Comparison of ENCODE assay signal across 16 mouse cellular contexts in the genomic region with DNA sequence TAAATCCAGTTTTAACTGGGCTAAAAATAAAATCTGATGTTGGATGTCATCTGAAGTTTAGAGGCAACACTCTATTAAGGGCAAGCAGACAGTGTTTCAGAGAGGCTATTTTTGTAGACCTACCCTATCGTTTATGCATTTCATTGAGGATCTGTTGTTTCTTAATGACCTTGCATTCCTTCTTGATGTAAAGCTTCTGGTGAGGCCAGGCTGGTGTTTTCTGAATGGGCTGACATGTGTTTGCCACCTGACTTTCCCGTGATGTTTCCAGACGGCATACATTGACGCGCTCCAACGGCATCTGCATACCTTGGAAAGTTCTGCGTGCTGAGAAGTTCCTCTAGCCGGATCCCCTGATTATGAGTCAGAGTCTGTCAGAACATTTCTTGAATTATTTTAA.
A peak's percentile ranks its signal among the peaks of the same experiment; 100 is the strongest.
DNase-seq lines count a peak whose midpoint lies in the region; ATAC-seq lines count a peak whose summit lies in the region.
"Had no signal": no experiment of that assay in that cellular context is flagged by ENCODE, and none has a peak within 500 bp of the region (broad histone marks: within the 10 kb centered on the region; RNA-seq: fewer than 3 reads in every experiment).

No protein-coding gene starts in this region.

- no peak overlapping the region for H3K4me2 ChIP-seq in hindbrain, embryonic 11.5 days (replicated peaks; ENCODE audit: low read depth, low read length)
- H3K4me2 ChIP-seq in hindbrain, embryonic 12.5 days (replicated peaks): no peak overlapping the region
- no peak overlapping the region for H3K4me2 ChIP-seq in embryonic facial prominence, embryonic 11.5 days (ENCODE audit: low read depth, low read length)
- H3K4me2 ChIP-seq in limb, embryonic 11.5 days (ENCODE audit: low read depth, severe bottlenecking): no peak overlapping the region
- H3K4me2 ChIP-seq: kidney, embryonic 15.5 days; liver, embryonic 15.5 days; midbrain, embryonic 15.5 days; neural tube, embryonic 13.5 days had no signal

- no peak overlapping the region for H3K9ac ChIP-seq in hindbrain, embryonic 11.5 days (ENCODE audit: low read depth, low read length)
- H3K9ac ChIP-seq in hindbrain, embryonic 12.5 days: no peak overlapping the region
- H3K9ac ChIP-seq in embryonic facial prominence, embryonic 11.5 days (replicated peaks; ENCODE audit: low read length): no peak overlapping the region
- no peak overlapping the region for H3K9ac ChIP-seq in limb, embryonic 11.5 days (ENCODE audit: low read length)
- H3K9ac ChIP-seq: kidney, embryonic 15.5 days; liver, embryonic 15.5 days; midbrain, embryonic 15.5 days; neural tube, embryonic 13.5 days had no signal

- H3K9me3 ChIP-seq in hindbrain, embryonic 11.5 days (ENCODE audit: control insufficient read depth, low read length): no peaks in the 10 kb centered on the region
- H3K9me3 ChIP-seq in hindbrain, embryonic 12.5 days (replicated peaks): no peaks in the 10 kb centered on the region
- no peaks in the 10 kb centered on the region for H3K9me3 ChIP-seq in embryonic facial prominence, embryonic 11.5 days (replicated peaks; ENCODE audit: control insufficient read depth, low read length)
- no peaks in the 10 kb centered on the region for H3K9me3 ChIP-seq in limb, embryonic 11.5 days (ENCODE audit: control insufficient read depth, low read length)
- H3K9me3 ChIP-seq: kidney, embryonic 15.5 days; liver, embryonic 15.5 days; midbrain, embryonic 15.5 days; neural tube, embryonic 13.5 days had no signal

- H3K4me3 ChIP-seq in hindbrain, embryonic 11.5 days (ENCODE audit: low read depth, low read length): no peak overlapping the region
- H3K4me3 ChIP-seq in hindbrain, embryonic 12.5 days: no peak overlapping the region
- no peak overlapping the region for H3K4me3 ChIP-seq in embryonic facial prominence, embryonic 11.5 days (ENCODE audit: low read depth, low read length)
- no peak overlapping the region for H3K4me3 ChIP-seq in limb, embryonic 11.5 days (ENCODE audit: low read depth, low read length)
- H3K4me3 ChIP-seq: kidney, embryonic 15.5 days; liver, embryonic 15.5 days; midbrain, embryonic 15.5 days; neural tube, embryonic 13.5 days had no signal

- no peak overlapping the region for H3K27ac ChIP-seq in hindbrain, embryonic 11.5 days (ENCODE audit: low read depth, low read length)
- H3K27ac ChIP-seq in hindbrain, embryonic 12.5 days: no peak overlapping the region
- H3K27ac ChIP-seq in embryonic facial prominence, embryonic 11.5 days (replicated peaks; ENCODE audit: low read depth, low read length): no peak overlapping the region
- no peak overlapping the region for H3K27ac ChIP-seq in limb, embryonic 11.5 days (replicated peaks; ENCODE audit: low read depth, low read length)
- H3K27ac ChIP-seq: kidney, embryonic 15.5 days; liver, embryonic 15.5 days; midbrain, embryonic 15.5 days; neural tube, embryonic 13.5 days had no signal

- DNase-seq in embryo, embryonic 10 days (ENCODE audit: low spot score): peak; percentile 63
- no peak for DNase-seq in embryo, embryonic 9.5 days (ENCODE audit: extremely low spot score)
- peak; percentile 22 for DNase-seq in hindbrain, embryonic 11.5 days (ENCODE audit: low spot score)
- peak; percentile 48 for DNase-seq in embryonic facial prominence, embryonic 11.5 days (ENCODE audit: low spot score)
- DNase-seq in limb, embryonic 11.5 days (ENCODE audit: low spot score): peak; percentile 65
- no peak for DNase-seq in ovary, postnatal 14 days (ENCODE audit: low spot score)
- no peak for DNase-seq in adrenal gland, postnatal 25 days
- DNase-seq: adrenal gland, adult 2 months; cerebellum, adult 9-11 months; retina, postnatal 1 day; spleen, adult 18-20 months had no signal

- no peak for ATAC-seq in hindbrain, embryonic 11.5 days (ENCODE audit: low FRiP score)
- ATAC-seq in hindbrain, embryonic 12.5 days (ENCODE audit: low FRiP score): no peak
- no peak; the same call in 1 of the 2 replicates for ATAC-seq in embryonic facial prominence, embryonic 11.5 days (replicated peaks; ENCODE audit: insufficient number of reproducible peaks, low FRiP score, low TSS enrichment, low read depth)
- no peak for ATAC-seq in limb, embryonic 11.5 days (ENCODE audit: insufficient number of reproducible peaks, low FRiP score, low TSS enrichment, low read depth)
- ATAC-seq: midbrain, embryonic 15.5 days had no signal

- WGBS in hindbrain, embryonic 11.5 days: 66% methylated on average over 8 of the region's 8 CpGs
- WGBS in hindbrain, embryonic 12.5 days: 64% methylated on average over 8 of the region's 8 CpGs
- 55% methylated on average over 8 of the region's 8 CpGs for WGBS in embryonic facial prominence, embryonic 11.5 days
- WGBS in limb, embryonic 11.5 days: 34% methylated on average over 8 of the region's 8 CpGs

- H3K36me3 ChIP-seq in hindbrain, embryonic 11.5 days (ENCODE audit: control insufficient read depth, insufficient read depth, low read length): no peaks in the 10 kb centered on the region
- H3K36me3 ChIP-seq in hindbrain, embryonic 12.5 days: no peaks in the 10 kb centered on the region
- H3K36me3 ChIP-seq in embryonic facial prominence, embryonic 11.5 days (replicated peaks; ENCODE audit: control insufficient read depth, insufficient read depth, low read depth, low read length): no peaks in the 10 kb centered on the region
- no peaks in the 10 kb centered on the region for H3K36me3 ChIP-seq in limb, embryonic 11.5 days (ENCODE audit: control insufficient read depth, insufficient read depth, low read length)
- H3K36me3 ChIP-seq: kidney, embryonic 15.5 days; liver, embryonic 15.5 days; midbrain, embryonic 15.5 days; neural tube, embryonic 13.5 days had no signal

- no peaks in the 10 kb centered on the region for H3K4me1 ChIP-seq in hindbrain, embryonic 11.5 days (replicated peaks; ENCODE audit: control insufficient read depth, insufficient read depth, low read length)
- no peaks in the 10 kb centered on the region for H3K4me1 ChIP-seq in hindbrain, embryonic 12.5 days
- no peaks in the 10 kb centered on the region for H3K4me1 ChIP-seq in embryonic facial prominence, embryonic 11.5 days (ENCODE audit: control insufficient read depth, insufficient read depth, low read length)
- H3K4me1 ChIP-seq in limb, embryonic 11.5 days (ENCODE audit: control insufficient read depth, insufficient read depth, low read length): no peaks in the 10 kb centered on the region
- H3K4me1 ChIP-seq: midbrain, embryonic 15.5 days; neural tube, embryonic 13.5 days had no signal

- no peaks in the 10 kb centered on the region for H3K27me3 ChIP-seq in hindbrain, embryonic 11.5 days (ENCODE audit: control insufficient read depth, insufficient read depth, low read length)
- H3K27me3 ChIP-seq in hindbrain, embryonic 12.5 days: no peaks in the 10 kb centered on the region
- H3K27me3 ChIP-seq in embryonic facial prominence, embryonic 11.5 days (ENCODE audit: control insufficient read depth, insufficient read depth, low read length): no peaks in the 10 kb centered on the region
- H3K27me3 ChIP-seq in limb, embryonic 11.5 days (ENCODE audit: control insufficient read depth, insufficient read depth, low read length): no peaks in the 10 kb centered on the region
- H3K27me3 ChIP-seq: kidney, embryonic 15.5 days; liver, embryonic 15.5 days; midbrain, embryonic 15.5 days; neural tube, embryonic 13.5 days had no signal

Comparison
In these comparisons a context has a peak if more than half of its experiments do, and no peak if none do; other contexts are left out.
1. DNase-seq: peak in embryo, embryonic 10 days (single experiment), hindbrain, embryonic 11.5 days (single experiment), embryonic facial prominence, embryonic 11.5 days (single experiment) and limb, embryonic 11.5 days (single experiment); none in embryo, embryonic 9.5 days (single experiment), ovary, postnatal 14 days (single experiment) and adrenal gland, postnatal 25 days (single experiment).